Mouse (Mus musculus) midbrain, embryonic 16.5 days (tissue): Measurements from ENCODE around the gene Cemip. TPM values are rescaled to one million over a fixed set of nuclear protein-coding genes. Genes with fewer than 3 reads are reported as not detected.
A peak's percentile ranks its signal among the peaks of the same experiment; 100 is the strongest.

ENCODE experiments used
- ATAC-seq: fragments of 200-750 bp; cut with Nextera tagmentation; 2 replicates; pipeline ENCODE4 v1.8.0; 2017; ENCODE audit warnings: moderate TSS enrichment
- H3K27ac ChIP-seq: fragments of 300-500 bp; sonication (generic); 2 replicates; pipeline ENCODE4 v1.5.1; 2014; ENCODE audit warnings: mild to moderate bottlenecking, low read length, mixed read lengths
- H3K27me3 ChIP-seq: fragments of 300-500 bp; sonication (generic); 2 replicates; pipeline ENCODE4 v1.6.1; 2014; ENCODE audit warnings: low read depth, low read length, mixed read lengths; ENCODE audit not compliant: control insufficient read depth, insufficient read depth
- H3K36me3 ChIP-seq: fragments of 300-500 bp; sonication (generic); 2 replicates; pipeline ENCODE4 v1.6.1; 2014; ENCODE audit warnings: mild to moderate bottlenecking, low read length, moderate library complexity, mixed read lengths; ENCODE audit not compliant: control insufficient read depth, insufficient read depth
- H3K4me1 ChIP-seq: fragments of 300-500 bp; sonication (generic); 2 replicates; pipeline ENCODE4 v1.6.1; 2014; ENCODE audit warnings: mild to moderate bottlenecking, low read length, mixed read lengths; ENCODE audit not compliant: control insufficient read depth, insufficient read depth
- H3K4me2 ChIP-seq: fragments of 300-500 bp; sonication (generic); 2 replicates; pipeline ENCODE4 v1.6.1; 2014; ENCODE audit warnings: mild to moderate bottlenecking, low read length, mixed read lengths
- H3K4me3 ChIP-seq: fragments of 300-500 bp; sonication (generic); 2 replicates; pipeline ENCODE4 v1.5.1; 2014; ENCODE audit warnings: low read depth, mild to moderate bottlenecking, low read length, moderate library complexity, mixed read lengths
- H3K9ac ChIP-seq: fragments of 300-500 bp; sonication (generic); 2 replicates; pipeline ENCODE4 v1.6.1; 2014; ENCODE audit warnings: low read depth, low read length, mixed read lengths
- H3K9me3 ChIP-seq: fragments of 300-500 bp; sonication (generic); replicated peaks from 2 replicates; pipeline ENCODE4 v1.6.1; 2014; ENCODE audit warnings: mild to moderate bottlenecking, low read length, mixed read lengths; ENCODE audit not compliant: control insufficient read depth, poor library complexity, severe bottlenecking
- WGBS: fragments of 180-500 bp; shearing (Covaris S2); extraction: QIAGEN DNeasy Blood & Tissue Kit; methylation state at CpG from one replicate; pipeline ENCODE4 v1.1.7; 2014; 5-methylcytosine and 5-hydroxymethylcytosine counted together
- polyA plus RNA-seq: library from polyadenylated mRNA; unstranded; fragments of >200 nt; fragmentation: Nextera tagmentation; extraction: Ambion mirVana; gene quantifications from 2 replicates; pipeline ENCODE4 v1.2.1, GENCODE M21; 2015

The Cemip gene
- polyA plus RNA-seq, 1 experiment from 2014 or later, result 0.75 TPM

DNA sequence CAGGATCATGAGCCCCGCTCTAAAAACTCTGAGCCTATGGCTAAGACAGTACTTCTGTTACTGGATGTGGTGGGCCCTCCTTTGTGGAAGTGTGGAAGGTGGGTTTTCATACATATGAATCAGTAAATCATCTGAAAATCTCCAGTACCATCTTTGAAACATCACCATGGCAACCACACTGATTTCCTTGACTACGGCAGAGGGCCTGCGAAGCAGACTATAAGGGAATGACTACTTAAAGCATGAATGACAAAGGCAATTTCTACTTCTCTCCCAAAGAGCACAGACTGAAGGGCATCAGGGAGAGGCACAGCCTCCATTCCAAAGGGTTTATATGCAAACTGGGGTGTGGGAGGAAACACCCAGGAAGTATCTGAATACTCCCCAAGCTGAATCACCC, 84.8 kb downstream of the Cemip start:
- peak overlapping the region; percentile 76 for H3K27ac ChIP-seq
- no peaks in the 10 kb centered on the region for H3K27me3 ChIP-seq
- peaks cover 7% of the 10 kb centered on the region for H3K4me1 ChIP-seq
- H3K4me3 ChIP-seq, result no peak overlapping the region
- peak; percentile 89 for ATAC-seq
- 45% methylated on average over 3 of the region's 3 CpGs for WGBS
- H3K9ac ChIP-seq, result no peak overlapping the region
- no peak overlapping the region for H3K4me2 ChIP-seq
- no peaks in the 10 kb centered on the region for H3K9me3 ChIP-seq
- H3K36me3 ChIP-seq, result no peaks in the 10 kb centered on the region

- WGBS, result 96% methylated on average over 2 of the region's 2 CpGs
- Histone ChIP-seq H3K9ac (no peak overlapping the region), H3K27me3 (no peaks in the 10 kb centered on the region), H3K4me1 (peaks cover 7% of the 10 kb centered on the region), H3K36me3 (no peaks in the 10 kb centered on the region), H3K9me3 (no peaks in the 10 kb centered on the region), H3K4me3 (no peak overlapping the region), H3K27ac (no peak overlapping the region; the same call in 1 of the 2 replicates), H3K4me2 (no peak overlapping the region)
- ATAC-seq, result no peak
These were observed 85.6 kb downstream of the Cemip start for GRCm38 (mm10) chr7:84000671-84001070.

DNA sequence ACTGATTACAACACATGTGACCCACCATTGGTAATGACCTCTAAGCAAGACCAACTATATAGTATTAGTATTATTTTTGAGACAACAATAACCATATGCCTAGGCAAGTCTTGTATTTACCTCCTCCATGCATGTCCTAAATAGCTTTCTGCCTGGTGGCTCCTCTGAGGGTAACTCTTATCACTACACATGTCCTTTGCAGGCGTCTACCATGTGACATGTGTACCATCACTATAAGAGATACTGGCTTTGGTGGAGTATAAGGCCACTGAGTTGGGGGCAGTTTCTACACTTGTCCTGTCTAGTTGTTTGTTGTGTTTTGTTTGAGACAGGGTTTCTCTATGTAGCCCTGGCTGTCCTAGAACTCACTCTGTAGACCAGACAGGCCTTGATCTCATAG, 86.7 kb downstream of the Cemip start:
- no peak overlapping the region for H3K9ac ChIP-seq
- H3K27me3 ChIP-seq, result no peaks in the 10 kb centered on the region
- no peaks in the 10 kb centered on the region for H3K36me3 ChIP-seq
- no peak overlapping the region for H3K27ac ChIP-seq
- H3K9me3 ChIP-seq, result no peaks in the 10 kb centered on the region
- no peak overlapping the region for H3K4me3 ChIP-seq
- H3K4me2 ChIP-seq, result no peak overlapping the region
- WGBS, result 90% methylated on average over 1 of the region's 1 CpGs
- no peak for ATAC-seq
- H3K4me1 ChIP-seq, result peaks cover 7% of the 10 kb centered on the region

- Histone ChIP-seq H3K27me3 (no peaks in the 10 kb centered on the region), H3K36me3 (no peaks in the 10 kb centered on the region), H3K9me3 (no peaks in the 10 kb centered on the region), H3K9ac (no peak overlapping the region), H3K4me1 (no peaks in the 10 kb centered on the region), H3K4me3 (no peak overlapping the region), H3K4me2 (no peak overlapping the region), H3K27ac (no peak overlapping the region)
- no peak for ATAC-seq
- 92% methylated on average over 1 of the region's 1 CpGs for WGBS
These were observed 92.0 kb downstream of the Cemip start for GRCm38 (mm10) chr7:83994348-83994747.

DNA sequence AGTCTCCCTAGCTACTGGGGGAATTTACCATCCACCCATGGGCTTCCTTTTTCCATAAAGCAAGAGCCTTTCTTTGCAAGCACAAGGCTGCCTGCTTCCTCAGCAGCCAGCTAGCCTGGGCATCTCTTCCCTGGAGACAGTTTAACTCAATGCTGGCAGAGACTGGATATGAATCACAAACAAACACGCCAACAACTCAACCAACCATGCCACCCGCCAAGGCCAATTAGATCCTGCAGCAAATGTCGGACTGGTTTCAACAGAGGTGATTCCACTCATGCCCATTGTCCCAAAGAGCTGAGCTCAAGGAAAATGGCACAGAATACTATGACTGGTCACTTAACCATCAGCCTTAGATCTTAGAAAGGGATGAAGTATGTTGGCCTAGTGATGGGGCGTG, 97.0 kb downstream of the Cemip start:
- no peak overlapping the region for H3K9ac ChIP-seq
- H3K4me1 ChIP-seq, result no peaks in the 10 kb centered on the region
- WGBS, result 93% methylated on average over 4 of the region's 4 CpGs
- H3K36me3 ChIP-seq, result no peaks in the 10 kb centered on the region
- no peaks in the 10 kb centered on the region for H3K9me3 ChIP-seq
- no peaks in the 10 kb centered on the region for H3K27me3 ChIP-seq
- no peak overlapping the region for H3K27ac ChIP-seq
- no peak overlapping the region for H3K4me3 ChIP-seq
- H3K4me2 ChIP-seq, result no peak overlapping the region
- no peak for ATAC-seq

DNA sequence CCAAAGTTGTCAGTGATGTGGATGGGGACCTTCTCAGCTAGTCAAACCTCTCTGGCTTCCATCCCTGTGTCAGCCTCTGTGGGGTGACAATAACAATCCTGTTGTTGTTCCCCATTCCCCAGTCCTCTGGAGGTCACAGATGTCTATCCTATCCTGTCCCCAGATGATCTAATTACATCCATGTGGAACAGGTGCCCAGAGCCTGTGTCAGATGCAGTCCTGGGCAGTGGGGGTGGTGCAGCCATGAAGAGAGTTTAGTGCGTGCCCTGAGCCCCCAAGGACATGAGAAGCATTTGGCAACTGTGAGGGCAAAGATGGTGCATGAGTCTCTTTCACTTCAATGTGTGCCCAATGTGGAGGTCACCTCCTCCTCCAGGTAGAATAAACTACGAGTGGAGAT, 100.6 kb downstream of the Cemip start:
- no peak for ATAC-seq
- H3K27me3 ChIP-seq, result no peaks in the 10 kb centered on the region
- no peaks in the 10 kb centered on the region for H3K9me3 ChIP-seq
- H3K36me3 ChIP-seq, result no peaks in the 10 kb centered on the region
- no peak overlapping the region for H3K27ac ChIP-seq
- no peaks in the 10 kb centered on the region for H3K4me1 ChIP-seq
- no peak overlapping the region for H3K9ac ChIP-seq
- 89% methylated on average over 2 of the region's 2 CpGs for WGBS
- H3K4me3 ChIP-seq, result no peak overlapping the region
- no peak overlapping the region for H3K4me2 ChIP-seq

- Histone ChIP-seq H3K9ac (no peak overlapping the region), H3K27ac (no peak overlapping the region), H3K4me1 (no peaks in the 10 kb centered on the region), H3K36me3 (no peaks in the 10 kb centered on the region), H3K27me3 (no peaks in the 10 kb centered on the region), H3K9me3 (no peaks in the 10 kb centered on the region), H3K4me3 (no peak overlapping the region), H3K4me2 (no peak overlapping the region)
- ATAC-seq, result no peak
- 77% methylated on average over 2 of the region's 2 CpGs for WGBS
These were observed 103.7 kb downstream of the Cemip start for GRCm38 (mm10) chr7:83982566-83982965.

DNA sequence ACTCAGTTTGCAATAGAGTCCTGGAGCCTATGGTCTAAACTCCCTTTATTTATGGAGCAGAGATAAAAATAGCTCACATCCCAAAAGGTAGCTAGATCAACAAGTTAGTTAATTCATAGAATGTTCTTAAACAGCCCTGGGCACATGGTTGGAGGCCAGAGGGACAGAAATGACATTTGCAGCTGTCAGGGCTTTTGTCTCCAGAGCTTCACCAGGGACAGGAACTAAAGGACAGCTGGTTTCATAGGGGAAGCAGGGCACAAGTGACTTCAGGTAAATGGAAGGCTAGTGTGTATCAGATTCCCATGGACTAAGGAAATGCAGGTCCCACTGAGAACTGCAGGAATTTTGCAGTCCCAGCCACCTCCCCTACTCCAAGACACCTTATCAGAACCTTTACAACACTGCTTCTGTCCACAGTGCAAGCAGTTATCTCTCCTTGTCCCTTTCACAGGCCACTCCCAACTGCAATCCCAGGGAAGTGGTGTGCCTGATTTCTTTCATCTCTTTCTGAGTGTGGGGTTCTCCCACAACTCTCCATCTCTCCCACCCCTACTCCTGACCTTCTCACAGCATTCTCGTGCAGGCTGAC, 107.3 kb downstream of the Cemip start:
- 59% methylated on average over 1 of the region's 1 CpGs for WGBS
- Histone ChIP-seq H3K27ac (no peak overlapping the region), H3K4me2 (no peak overlapping the region)

GRCm38 (mm10) chr7:83978410-83978809, 107.9 kb downstream of the Cemip start:
- H3K9ac ChIP-seq, result no peak overlapping the region
- 85% methylated on average over 1 of the region's 1 CpGs for WGBS
- H3K4me3 ChIP-seq, result no peak overlapping the region
- H3K27me3 ChIP-seq, result no peaks in the 10 kb centered on the region
- H3K9me3 ChIP-seq, result no peaks in the 10 kb centered on the region
- H3K4me1 ChIP-seq, result no peaks in the 10 kb centered on the region
- H3K36me3 ChIP-seq, result no peaks in the 10 kb centered on the region
- ATAC-seq, result no peak
- H3K4me2 ChIP-seq, result no peak overlapping the region
- no peak overlapping the region for H3K27ac ChIP-seq

More for the DNA sequence above, 107.3 kb downstream of the Cemip start:
- ATAC-seq, result no peak
- no peaks in the 10 kb centered on the region for H3K9me3 ChIP-seq
- H3K9ac ChIP-seq, result no peak overlapping the region
- no peaks in the 10 kb centered on the region for H3K4me1 ChIP-seq
- no peak overlapping the region for H3K4me3 ChIP-seq
- no peaks in the 10 kb centered on the region for H3K36me3 ChIP-seq
- H3K27me3 ChIP-seq, result no peaks in the 10 kb centered on the region
